Mouse (Mus musculus) lung, embryonic 14.5 days (tissue): ENCODE data around the gene Dctn2. TPM values are rescaled to one million over a fixed set of nuclear protein-coding genes. Genes with fewer than 3 reads are reported as not detected.

Source experiments
- ATAC-seq: fragments of 200-750 bp; cut with Nextera tagmentation; 2 replicates; pipeline ENCODE4 v1.8.0; 2017; ENCODE audit warnings: mild to moderate bottlenecking, moderate TSS enrichment, moderate library complexity; ENCODE audit not compliant: insufficient read depth
- DNase-seq: peaks from one replicate; pipeline ENCODE4 v3.0.0-alpha.2; 2015
- H3K27ac ChIP-seq: fragments of 300-500 bp; sonication (generic); 2 replicates; pipeline ENCODE4 v1.5.1; 2014; ENCODE audit warnings: low read depth, mild to moderate bottlenecking, moderate library complexity
- H3K27me3 ChIP-seq: fragments of 300-500 bp; sonication (generic); 2 replicates; pipeline ENCODE4 v1.6.1; 2014; ENCODE audit warnings: low read length, control low read depth; ENCODE audit not compliant: insufficient read depth
- H3K36me3 ChIP-seq: fragments of 300-500 bp; sonication (generic); 2 replicates; pipeline ENCODE4 v1.6.1; 2014; ENCODE audit warnings: control low read depth; ENCODE audit not compliant: insufficient read depth
- H3K4me1 ChIP-seq: fragments of 300-500 bp; sonication (generic); 2 replicates; pipeline ENCODE4 v1.6.1; 2014; ENCODE audit warnings: antibody characterized with exemption, control low read depth; ENCODE audit not compliant: insufficient read depth
- H3K4me2 ChIP-seq: fragments of 300-500 bp; sonication (generic); 2 replicates; pipeline ENCODE4 v1.6.1; 2014; ENCODE audit warnings: mild to moderate bottlenecking
- H3K4me3 ChIP-seq: fragments of 300-500 bp; sonication (generic); 2 replicates; pipeline ENCODE4 v1.5.1; 2014; ENCODE audit warnings: low read depth, low read length
- H3K9ac ChIP-seq: fragments of 300-500 bp; sonication (generic); 2 replicates; pipeline ENCODE4 v1.6.1; 2014
- H3K9me3 ChIP-seq: fragments of 300-500 bp; sonication (generic); 2 replicates; pipeline ENCODE4 v1.6.1; 2016; ENCODE audit warnings: low read depth, low read length, control low read depth
- CTCF ChIP-seq: IDR thresholded peaks from 2 replicates; pipeline ENCODE4 v1.5.1; 2016; ENCODE audit warnings: antibody characterized with exemption, low read depth
- WGBS: fragments of 180-500 bp; shearing (Covaris S2); extraction: QIAGEN DNeasy Blood & Tissue Kit; methylation state at CpG from one replicate; pipeline ENCODE4 v1.1.7; 2014; 5-methylcytosine and 5-hydroxymethylcytosine counted together
- polyA plus RNA-seq: library from polyadenylated mRNA; unstranded; fragments of >200 nt; fragmentation: Nextera tagmentation; extraction: Ambion mirVana; gene quantifications from 2 replicates; pipeline ENCODE4 v1.2.1, GENCODE M21; 2014

Dctn2 gene
- polyA plus RNA-seq, 1 experiment from 2014 or later, result 160 TPM

DNA sequence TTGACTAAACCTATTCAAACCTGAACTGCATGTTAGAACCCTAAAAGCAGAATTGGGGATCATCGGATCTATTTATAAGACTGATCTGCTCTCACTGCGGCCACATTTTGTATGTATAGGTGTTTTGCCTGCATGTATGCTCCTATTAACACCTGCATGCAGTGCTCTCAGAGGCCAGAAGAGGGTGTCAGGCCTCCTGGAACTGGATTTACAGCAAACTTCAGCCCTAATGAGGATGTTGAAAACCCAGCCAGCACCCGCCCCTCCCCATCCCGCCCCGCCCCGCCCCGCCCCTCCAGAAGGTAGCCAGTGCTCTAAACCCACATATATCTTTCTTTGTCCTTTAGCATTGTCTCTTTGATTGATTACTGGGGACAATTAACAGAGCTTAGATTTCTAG lies 58.3 kb downstream of the Dctn2 start:
- H3K4me1 ChIP-seq, result peaks cover 5% of the 10 kb centered on the region; the same call in 1 of the 2 replicates
- no peak overlapping the region for H3K4me3 ChIP-seq
- H3K27me3 ChIP-seq, result peaks cover 52% of the 10 kb centered on the region
- DNase-seq (peak; percentile 70), ATAC-seq (no peak)
- peak; percentile 52 for TF ChIP-seq CTCF
- H3K36me3 ChIP-seq, result no peaks in the 10 kb centered on the region
- no peak overlapping the region for H3K27ac ChIP-seq
- H3K9ac ChIP-seq, result no peak overlapping the region
- 10% methylated on average over 7 of the region's 7 CpGs for WGBS
- peak overlapping the region; percentile 15; the same call in 1 of the 2 replicates for H3K4me2 ChIP-seq
- 0 out of 2 replicates have a peak, but pooled peaks cover 5% of the 10 kb centered on the region for H3K9me3 ChIP-seq

DNA sequence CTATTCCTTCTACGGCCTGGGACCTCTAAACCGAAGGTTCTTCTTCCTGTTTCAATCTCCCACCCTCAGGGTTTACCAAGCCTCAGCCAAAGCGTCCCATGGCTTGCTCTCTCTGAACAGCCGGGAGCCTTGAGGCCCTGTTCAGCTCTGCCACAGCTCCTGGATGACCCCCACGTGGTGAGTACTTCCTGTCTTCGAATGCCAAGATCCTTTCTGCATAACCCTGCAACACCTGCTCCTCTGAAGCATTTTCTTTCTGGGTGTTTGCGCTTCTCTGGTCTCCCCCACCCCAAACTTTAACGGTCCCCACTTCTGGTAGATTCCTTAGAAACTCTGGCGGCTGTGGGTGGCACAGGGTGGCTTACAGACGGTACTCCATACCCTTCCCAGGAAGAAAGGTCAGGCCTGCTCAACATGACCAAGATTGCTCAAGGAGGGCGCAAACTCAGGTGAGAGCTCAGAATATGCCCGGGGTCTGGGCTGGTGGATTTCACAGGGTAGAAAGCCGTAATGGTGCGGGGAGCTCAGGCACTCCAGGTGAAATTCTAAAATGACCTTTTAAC lies 59.4 kb downstream of the Dctn2 start:
- 30% methylated on average over 14 of the region's 14 CpGs for WGBS
- H3K9ac ChIP-seq, result peak overlapping the region; percentile 36; the same call in 1 of the 2 replicates

DNA sequence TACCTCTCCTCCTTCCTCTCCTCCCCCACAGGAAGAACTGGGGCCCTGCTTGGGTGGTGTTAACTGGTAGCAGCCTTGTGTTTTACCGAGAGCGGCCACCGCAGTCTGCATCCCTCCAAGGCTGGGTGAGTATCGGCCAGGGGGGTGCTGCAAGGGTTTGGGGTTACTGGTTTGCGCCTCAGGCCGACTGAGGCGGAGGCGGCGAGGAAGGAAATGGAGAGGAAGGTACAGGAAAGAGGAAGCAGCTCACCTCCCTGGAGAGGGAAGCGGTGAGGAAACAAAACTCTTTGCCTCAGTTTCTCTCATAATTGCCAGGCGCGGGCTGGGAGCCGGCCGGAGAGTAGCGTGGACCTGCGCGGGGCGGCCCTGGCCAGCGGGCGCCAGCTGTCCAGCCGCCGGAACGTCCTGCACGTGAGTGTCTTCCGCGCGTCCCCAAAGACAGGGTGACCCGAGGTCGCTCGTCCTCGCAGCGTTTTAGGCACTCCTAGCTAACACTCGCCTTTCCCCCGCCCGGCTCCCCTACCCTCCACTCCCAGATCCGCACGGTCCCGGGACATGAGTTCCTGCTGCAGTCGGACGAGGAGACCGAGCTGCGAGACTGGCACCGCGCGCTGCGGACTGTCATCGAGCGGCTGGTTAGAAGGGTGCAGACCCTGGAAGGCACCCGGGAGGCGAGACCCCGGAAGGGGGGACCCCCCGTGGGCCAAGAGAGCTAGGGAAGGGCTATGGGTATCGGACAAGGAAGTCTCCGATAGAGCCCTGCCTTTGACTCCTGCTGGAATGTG lies 60.0 kb downstream of the Dctn2 start:
- ATAC-seq (peak; percentile 25; the same call in 1 of the 2 replicates), DNase-seq (peak; percentile 50)
- peaks cover 5% of the 10 kb centered on the region; the same call in 1 of the 2 replicates for H3K4me1 ChIP-seq
- no peak overlapping the region for H3K27ac ChIP-seq
- H3K4me3 ChIP-seq, result peak overlapping the region; percentile 44
- H3K27me3 ChIP-seq, result peaks cover 52% of the 10 kb centered on the region
- H3K9ac ChIP-seq, result peak overlapping the region; percentile 36
- peak overlapping the region; percentile 73 for H3K4me2 ChIP-seq
- no peak for TF ChIP-seq CTCF
- WGBS, result 2% methylated on average over 51 of the region's 54 CpGs
- peaks cover 16% of the 10 kb centered on the region; the same call in 1 of the 2 replicates for H3K36me3 ChIP-seq
- 0 out of 2 replicates have a peak, but pooled peaks cover 5% of the 10 kb centered on the region for H3K9me3 ChIP-seq

More for the DNA sequence above, 59.4 kb downstream of the Dctn2 start:
- Histone ChIP-seq H3K36me3 (peaks cover 10% of the 10 kb centered on the region; the same call in 1 of the 2 replicates), H3K9me3 (0 out of 2 replicates have a peak, but pooled peaks cover 5% of the 10 kb centered on the region), H3K4me2 (peak overlapping the region; percentile 73), H3K27ac (no peak overlapping the region), H3K27me3 (peaks cover 52% of the 10 kb centered on the region), H3K4me3 (peak overlapping the region; percentile 44), H3K4me1 (peaks cover 5% of the 10 kb centered on the region; the same call in 1 of the 2 replicates)
- no peak for TF ChIP-seq CTCF
- no peak for DNase-seq
- ATAC-seq, result no peak

DNA sequence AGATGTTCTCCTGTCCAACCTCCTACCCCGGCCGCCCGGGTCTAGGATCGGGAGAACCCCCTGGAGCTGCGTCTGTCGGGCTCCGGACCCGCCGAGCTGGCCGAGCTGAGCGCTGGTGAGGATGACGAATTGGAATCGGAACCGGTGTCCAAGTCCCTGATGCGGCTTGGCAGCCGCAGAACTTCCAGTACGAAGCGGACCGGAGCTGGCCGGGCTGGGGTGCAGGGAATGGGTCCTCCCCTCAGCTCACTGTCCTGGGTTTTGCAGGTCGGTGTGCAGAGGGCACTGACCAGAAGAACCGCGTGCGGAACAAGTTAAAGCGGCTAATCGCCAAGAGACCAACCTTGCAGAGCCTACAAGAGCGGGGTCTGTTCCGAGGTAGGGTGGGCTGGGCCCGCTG lies 60.7 kb downstream of the Dctn2 start:
- 9% methylated on average over 29 of the region's 29 CpGs for WGBS
- H3K4me1 ChIP-seq, result peaks cover 5% of the 10 kb centered on the region; the same call in 1 of the 2 replicates
- H3K9me3 ChIP-seq, result 0 out of 2 replicates have a peak, but pooled peaks cover 5% of the 10 kb centered on the region
- no peak overlapping the region for H3K27ac ChIP-seq
- peak overlapping the region; percentile 73 for H3K4me2 ChIP-seq
- TF ChIP-seq CTCF, result no peak
- no peak for ATAC-seq
- peak overlapping the region; percentile 44 for H3K4me3 ChIP-seq
- H3K27me3 ChIP-seq, result peaks cover 52% of the 10 kb centered on the region
- H3K36me3 ChIP-seq, result peaks cover 22% of the 10 kb centered on the region; the same call in 1 of the 2 replicates
- DNase-seq, result no peak
- peak overlapping the region; percentile 36 for H3K9ac ChIP-seq

DNA sequence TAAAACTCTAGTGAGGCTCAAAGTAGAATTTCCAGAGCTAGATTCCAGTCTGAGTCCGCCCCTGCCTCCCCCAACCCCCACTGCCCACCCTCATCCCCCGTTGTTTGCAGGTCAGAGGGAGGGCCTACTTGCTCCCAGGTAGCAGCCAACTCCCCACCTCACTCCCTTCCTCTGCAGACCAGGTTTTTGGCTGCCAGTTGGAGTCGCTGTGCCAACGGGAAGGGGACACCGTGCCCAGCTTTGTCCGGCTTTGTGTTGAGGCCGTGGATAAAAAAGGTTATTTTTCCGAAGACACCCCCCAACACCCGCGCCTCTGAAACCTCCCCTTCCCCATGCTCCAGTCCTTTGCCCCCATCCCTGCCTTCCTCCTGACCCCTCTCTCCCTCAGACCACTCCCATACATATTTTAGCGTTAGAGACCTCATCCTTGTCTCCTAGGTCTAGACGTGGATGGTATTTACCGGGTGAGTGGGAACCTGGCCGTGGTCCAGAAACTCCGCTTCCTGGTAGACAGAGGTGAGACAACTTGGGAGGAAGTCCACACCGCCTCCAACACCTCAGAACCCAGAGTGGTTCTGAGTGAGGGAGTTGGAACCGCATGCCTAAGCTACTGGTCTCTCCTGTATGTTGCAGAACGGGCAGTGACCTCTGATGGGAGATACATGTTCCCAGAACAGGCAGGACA lies 61.4 kb downstream of the Dctn2 start:
- DNase-seq (no peak), ATAC-seq (no peak)
- Histone ChIP-seq H3K9me3 (0 out of 2 replicates have a peak, but pooled peaks cover 5% of the 10 kb centered on the region), H3K27me3 (peaks cover 52% of the 10 kb centered on the region), H3K4me1 (peaks cover 5% of the 10 kb centered on the region; the same call in 1 of the 2 replicates), H3K4me2 (no peak overlapping the region), H3K36me3 (peaks cover 30% of the 10 kb centered on the region; the same call in 1 of the 2 replicates), H3K9ac (no peak overlapping the region), H3K4me3 (no peak overlapping the region), H3K27ac (no peak overlapping the region)
- WGBS, result 46% methylated on average over 18 of the region's 18 CpGs
- no peak for TF ChIP-seq CTCF

DNA sequence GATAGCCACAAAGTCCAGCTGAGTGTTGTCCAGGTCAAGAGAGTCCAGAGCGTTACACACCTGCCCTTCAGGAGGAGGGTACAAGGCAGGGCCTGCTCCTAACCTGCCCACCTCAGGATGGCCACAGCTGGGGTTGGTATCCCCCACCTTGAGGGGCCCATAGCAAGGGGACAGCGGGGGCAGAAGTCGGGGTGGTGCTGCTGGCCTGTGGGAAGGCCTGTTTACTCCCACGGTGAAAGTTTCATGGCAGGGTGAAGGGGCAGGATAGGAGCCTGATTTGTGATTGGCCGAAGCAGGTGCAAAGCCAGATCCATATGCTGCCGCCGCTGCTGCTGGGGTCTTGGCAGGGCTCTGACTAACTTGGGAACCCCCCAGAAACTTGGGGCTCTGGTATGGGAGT lies 64.0 kb downstream of the Dctn2 start:
- whole genome bisulfite sequencing, result 72% methylated on average over 7 of the region's 7 CpGs
- TF ChIP-seq CTCF, result no peak
- Histone ChIP-seq H3K27ac (no peak overlapping the region), H3K9ac (no peak overlapping the region), H3K36me3 (peaks cover 47% of the 10 kb centered on the region), H3K4me2 (no peak overlapping the region), H3K27me3 (peaks cover 40% of the 10 kb centered on the region), H3K9me3 (0 out of 2 replicates have a peak, but pooled peaks cover 5% of the 10 kb centered on the region), H3K4me3 (no peak overlapping the region), H3K4me1 (peaks cover 5% of the 10 kb centered on the region; the same call in 1 of the 2 replicates)
- ATAC-seq (no peak), DNase-seq (no peak)

Other genes with a start within 250 kb of the Dctn2 start
- 76.8 and 77.3 TPM in 2 replicates for gene Tsfm, start 235.5 kb upstream of the Dctn2 start, polyA plus RNA-seq
- gene Mettl1, start 225.0 kb upstream of the Dctn2 start, polyA plus RNA-seq, result 59.5 and 60.7 TPM in 2 replicates
- 0.53 and 0.74 TPM in 2 replicates for gene Eef1akmt3, start 224.9 kb upstream of the Dctn2 start, polyA plus RNA-seq
- gene Cyp27b1, start 218.1 kb upstream of the Dctn2 start, polyA plus RNA-seq, result 0.09 TPM in 1 of 2 replicates, not detected in the other
- 0.99 and 1.5 TPM in 2 replicates for gene March9, start 206.2 kb upstream of the Dctn2 start, polyA plus RNA-seq
- 2,143 and 2,245 TPM in 2 replicates for gene Cdk4, start 202.8 kb upstream of the Dctn2 start, polyA plus RNA-seq
- 120 and 130 TPM in 2 replicates for gene Tspan31, start 196.1 kb upstream of the Dctn2 start, polyA plus RNA-seq
- 0.07 and 0.11 TPM in 2 replicates for gene Agap2, start 191.1 kb upstream of the Dctn2 start, polyA plus RNA-seq
- gene Os9, start 145.2 kb upstream of the Dctn2 start, polyA plus RNA-seq, result 53.8 and 56.8 TPM in 2 replicates
- gene B4galnt1, start 101.1 kb upstream of the Dctn2 start, polyA plus RNA-seq, result 2.9 and 4.4 TPM in 2 replicates
- 0.09 and 0.27 TPM in 2 replicates for gene Slc26a10, start 85.7 kb upstream of the Dctn2 start, polyA plus RNA-seq
- 45.8 and 48.7 TPM in 2 replicates for gene Arhgef25, start 76.3 kb upstream of the Dctn2 start, polyA plus RNA-seq
- gene Dtx3, start 70.6 kb upstream of the Dctn2 start, polyA plus RNA-seq, result 81.4 and 92.4 TPM in 2 replicates
- gene Pip4k2c, start 54.8 kb upstream of the Dctn2 start, polyA plus RNA-seq, result 17.8 and 21.0 TPM in 2 replicates
- 0.64 and 1.0 TPM in 2 replicates for gene Kif5a, start 3.0 kb upstream of the Dctn2 start, polyA plus RNA-seq
- gene Mbd6, start 22.6 kb downstream of the Dctn2 start, polyA plus RNA-seq, result 19.1 and 19.4 TPM in 2 replicates
- gene Mars, start 45.4 kb downstream of the Dctn2 start, polyA plus RNA-seq, result 128 and 132 TPM in 2 replicates
- 3.2 and 4.2 TPM in 2 replicates for gene Arhgap9, start 55.6 kb downstream of the Dctn2 start, polyA plus RNA-seq
- 14.7 and 16.9 TPM in 2 replicates for gene Gli1, start 75.6 kb downstream of the Dctn2 start, polyA plus RNA-seq
- 0.04 TPM in 1 of 2 replicates, not detected in the other for gene Inhbe, start 88.0 kb downstream of the Dctn2 start, polyA plus RNA-seq
- not detected in 2 replicates for gene Inhbc, start 104.1 kb downstream of the Dctn2 start, polyA plus RNA-seq
- 31.9 and 33.8 TPM in 2 replicates for gene R3hdm2, start 114.0 kb downstream of the Dctn2 start, polyA plus RNA-seq
- 0.12 TPM in 1 of 2 replicates, not detected in the other for gene Stac3, start 235.3 kb downstream of the Dctn2 start, polyA plus RNA-seq
- gene Ndufa4l2, start 248.6 kb downstream of the Dctn2 start, polyA plus RNA-seq, result 36.4 and 44.9 TPM in 2 replicates